Mouse (Mus musculus) gonadal fat pad, adult 2 months (tissue): ENCODE results near the gene Col17a1. TPM values are rescaled to one million over a fixed set of nuclear protein-coding genes. Genes with fewer than 3 reads are reported as not detected.

ENCODE experiments used
- DNase-seq: peaks from one replicate; pipeline ENCODE4 v3.0.0-alpha.2; 2012; ENCODE audit warnings: low read depth
- polyA plus RNA-seq: library from polyadenylated mRNA; depleted of rRNA; stranded (reverse); fragments of >200 nt; gene quantifications from 2 replicates; pipeline ENCODE4 v1.2.3, GENCODE M21; 2012

Col17a1 gene
- polyA plus RNA-seq, 1 experiment: 7.9 TPM

- peak; percentile 66 for DNase-seq
Observed at GRCm38 (mm10) chr19:47667601-47668000, 24.3 kb downstream of the Col17a1 start.

DNA sequence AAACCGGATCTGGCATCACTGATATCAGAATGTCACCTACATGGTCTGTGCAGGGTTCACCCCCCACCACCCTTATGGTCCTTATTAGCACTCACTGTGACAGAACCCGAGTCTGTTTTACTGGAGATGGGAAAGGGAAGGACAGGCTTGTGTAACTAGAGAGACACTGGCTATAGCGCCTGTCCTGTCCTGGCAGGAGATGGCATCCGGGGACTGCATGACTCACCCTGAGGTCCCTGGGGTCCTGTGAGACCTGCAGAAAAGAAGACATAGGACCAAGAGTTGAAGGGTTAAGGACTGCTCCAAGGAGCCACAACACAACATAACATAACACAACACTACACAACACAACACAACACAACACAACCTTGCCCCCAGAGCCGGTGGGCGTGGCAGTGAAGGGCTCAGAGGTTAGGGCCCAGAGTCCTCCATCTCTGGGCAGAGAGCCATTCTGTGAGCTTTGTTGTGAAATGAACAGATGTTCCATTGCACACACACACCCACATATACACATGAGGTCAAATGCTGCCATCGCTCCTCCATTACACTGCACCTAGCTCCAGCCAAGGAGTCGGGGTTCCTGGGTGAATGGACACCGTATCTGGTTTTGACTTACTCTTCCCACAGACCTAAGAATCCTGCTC, 32.0 kb downstream of the Col17a1 start:
- DNase-seq: no peak

DNA sequence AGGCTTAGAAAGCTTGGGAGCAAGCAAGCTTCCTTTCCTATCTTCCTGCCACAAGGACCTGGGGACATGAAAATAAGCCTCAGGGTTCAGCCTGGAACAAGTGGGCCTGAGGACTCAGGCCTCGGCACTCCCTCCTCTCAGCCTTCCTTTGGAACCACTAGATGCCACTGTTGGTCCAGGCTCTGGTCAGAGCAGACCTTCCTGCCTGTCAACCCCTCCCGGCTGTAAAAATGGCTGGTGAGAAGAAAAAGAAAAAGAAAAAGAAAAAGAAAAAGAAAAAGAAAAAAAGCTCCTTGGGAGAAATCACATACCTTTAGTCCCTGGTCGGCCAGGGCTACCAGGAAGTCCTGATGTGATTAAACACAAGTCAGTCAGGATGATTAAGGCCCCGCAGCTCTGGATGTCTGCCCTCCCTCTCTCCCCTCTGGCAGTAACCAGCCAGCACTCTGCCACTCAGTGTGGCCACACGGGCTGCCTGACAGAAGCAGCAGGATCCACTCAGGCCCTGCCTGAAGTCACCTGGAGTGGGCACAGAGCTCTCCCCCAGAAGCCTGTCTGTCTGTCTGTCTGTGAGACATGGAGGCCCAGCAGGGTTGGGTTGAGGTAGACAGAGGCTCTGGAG, 32.9 kb downstream of the Col17a1 start:
- no peak for DNase-seq

DNA sequence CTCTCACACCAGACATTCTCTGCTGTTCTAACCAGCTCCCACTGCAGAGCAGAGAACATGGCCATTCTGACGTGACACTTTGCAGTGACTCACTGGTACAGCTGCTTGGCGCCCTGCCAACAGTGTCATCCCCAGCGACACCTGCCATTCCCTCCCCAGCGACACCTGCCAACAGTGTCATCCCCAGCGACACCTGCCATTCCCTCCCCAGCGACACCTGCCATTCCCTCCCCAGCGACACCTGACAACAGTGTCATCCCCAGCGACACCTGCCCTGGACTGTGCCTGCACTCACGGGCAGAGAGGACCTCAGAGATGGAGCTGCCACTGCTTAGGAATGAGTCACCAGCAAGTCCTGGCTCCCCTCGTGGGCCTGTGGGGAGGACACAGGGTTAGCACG, 37.0 kb downstream of the Col17a1 start:
- DNase-seq: no peak

DNA sequence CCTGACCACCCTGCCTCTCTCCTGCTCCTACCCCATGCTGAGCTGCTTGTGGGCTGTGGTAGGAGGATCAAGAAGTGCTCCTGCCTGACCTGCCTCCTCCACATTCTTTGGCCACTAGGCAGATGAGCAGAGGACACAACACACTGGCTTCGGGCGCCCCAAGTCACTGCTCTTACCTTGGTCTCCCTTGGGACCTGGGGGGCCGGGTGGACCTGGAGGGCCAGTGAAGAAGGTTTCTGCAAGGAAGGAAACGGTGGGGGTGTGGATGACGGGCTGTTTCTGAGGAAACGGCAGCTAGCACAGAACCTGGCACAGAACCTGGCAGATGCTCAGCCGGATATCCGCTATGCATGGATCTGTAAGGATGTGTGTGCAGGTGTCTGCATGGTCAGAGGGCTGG, 38.7 kb downstream of the Col17a1 start:
- DNase-seq: no peak

GRCm38 (mm10) chr19:47652255-47652654, 39.6 kb downstream of the Col17a1 start:
- DNase-seq: no peak

- DNase-seq: no peak
Observed at GRCm38 (mm10) chr19:47651160-47651480, 40.8 kb downstream of the Col17a1 start.

- no peak for DNase-seq
Observed at GRCm38 (mm10) chr19:47650366-47651159, 41.3 kb downstream of the Col17a1 start.

- DNase-seq: no peak
Observed at GRCm38 (mm10) chr19:47649071-47649470, 42.8 kb downstream of the Col17a1 start.

GRCm38 (mm10) chr19:47646508-47647120, 45.3 kb downstream of the Col17a1 start:
- DNase-seq: no peak

- DNase-seq: no peak
Observed at GRCm38 (mm10) chr19:47645583-47645982, 46.3 kb downstream of the Col17a1 start.

- DNase-seq: no peak
Observed at GRCm38 (mm10) chr19:47643910-47644309, 48.0 kb downstream of the Col17a1 start.

- DNase-seq: no peak
Observed at GRCm38 (mm10) chr19:47635380-47635779, 56.5 kb downstream of the Col17a1 start.

DNA sequence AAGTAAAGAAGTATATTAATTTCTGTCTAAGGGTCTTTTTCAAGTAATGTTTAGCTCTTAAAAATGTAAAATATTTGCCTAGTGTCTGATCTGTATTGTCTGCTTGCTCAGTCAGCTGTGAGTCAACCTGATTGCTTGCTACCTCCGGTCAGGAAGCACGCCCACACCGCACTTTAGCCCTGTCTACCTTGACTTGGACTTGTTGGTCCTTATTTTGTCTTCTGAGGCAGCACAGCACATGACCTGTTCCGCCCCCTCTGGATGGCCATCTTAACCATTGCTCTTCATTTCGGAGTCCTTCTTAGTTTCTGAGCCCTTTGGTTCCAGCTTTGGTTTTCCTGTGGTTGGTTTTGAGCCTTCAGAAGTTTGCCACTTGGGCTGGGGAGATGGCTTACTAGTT, 60.1 kb downstream of the Col17a1 start:
- no peak for DNase-seq

- no peak for DNase-seq
Observed at GRCm38 (mm10) chr19:47630381-47630780, 61.5 kb downstream of the Col17a1 start.

- no peak for DNase-seq
Observed at GRCm38 (mm10) chr19:47629068-47629467, 62.8 kb downstream of the Col17a1 start.

- no peak for DNase-seq
Observed at GRCm38 (mm10) chr19:47627450-47627849, 64.4 kb downstream of the Col17a1 start.

DNA sequence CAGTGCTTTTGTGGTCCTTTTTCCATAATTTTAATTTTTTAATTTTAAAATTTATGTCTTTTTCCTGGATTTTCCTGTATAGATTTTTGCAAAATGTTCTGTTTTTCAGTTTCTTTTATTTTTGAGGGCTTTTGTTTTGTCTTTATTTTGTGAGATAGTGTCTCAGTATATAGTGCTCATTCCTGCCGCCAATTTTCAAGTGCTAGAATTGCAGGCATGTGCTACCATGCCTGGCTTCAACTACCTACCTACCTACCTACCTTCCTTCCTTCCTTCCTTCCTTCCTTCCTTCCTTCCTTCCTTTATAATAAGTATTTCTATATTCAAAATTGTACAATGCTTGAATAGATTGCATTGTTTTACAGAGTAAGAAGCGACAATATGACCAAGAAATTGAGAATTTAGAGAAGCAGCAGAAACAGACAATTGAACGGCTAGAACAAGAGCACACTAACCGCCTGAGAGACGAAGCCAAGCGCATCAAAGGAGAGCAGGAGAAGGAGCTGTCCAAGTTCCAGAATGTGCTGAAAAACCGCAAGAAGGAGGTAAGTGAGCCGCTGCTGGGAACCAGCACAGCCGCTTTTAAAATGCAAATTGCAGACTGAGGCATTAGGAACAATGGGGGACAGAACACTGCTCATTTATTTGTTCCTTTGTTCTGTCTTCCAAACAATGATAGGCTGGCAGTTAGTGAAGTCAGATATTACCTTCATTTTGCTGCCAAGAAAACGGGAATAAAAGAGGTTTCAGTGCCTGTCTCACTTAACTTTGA, 66.8 kb downstream of the Col17a1 start:
- DNase-seq: no peak

- DNase-seq: no peak
Observed at GRCm38 (mm10) chr19:47621478-47621877, 70.4 kb downstream of the Col17a1 start.

GRCm38 (mm10) chr19:47613442-47613841, 78.5 kb downstream of the Col17a1 start:
- no peak for DNase-seq

DNA sequence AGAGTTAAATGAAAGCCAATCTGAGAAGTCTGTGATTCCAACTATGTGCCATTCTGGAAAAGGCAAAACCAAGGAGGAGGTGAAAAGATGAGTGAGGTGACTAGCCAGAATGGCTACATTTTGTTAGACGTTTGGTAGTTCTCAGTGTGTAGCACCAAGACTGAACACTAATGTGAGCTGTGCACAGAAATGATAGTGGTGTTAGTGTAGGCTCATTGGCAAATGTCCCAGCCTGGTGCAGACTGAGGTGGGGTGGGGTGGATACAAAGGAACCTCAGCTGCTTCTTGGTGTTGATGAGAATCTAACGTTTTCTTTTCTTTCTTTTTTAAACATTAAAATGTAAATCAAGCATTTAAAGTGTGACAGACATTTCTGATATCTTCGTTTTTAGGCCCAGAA, 83.4 kb downstream of the Col17a1 start:
- no peak for DNase-seq
